8 mouse cellular contexts compared by ENCODE assay signal in the genomic region with DNA sequence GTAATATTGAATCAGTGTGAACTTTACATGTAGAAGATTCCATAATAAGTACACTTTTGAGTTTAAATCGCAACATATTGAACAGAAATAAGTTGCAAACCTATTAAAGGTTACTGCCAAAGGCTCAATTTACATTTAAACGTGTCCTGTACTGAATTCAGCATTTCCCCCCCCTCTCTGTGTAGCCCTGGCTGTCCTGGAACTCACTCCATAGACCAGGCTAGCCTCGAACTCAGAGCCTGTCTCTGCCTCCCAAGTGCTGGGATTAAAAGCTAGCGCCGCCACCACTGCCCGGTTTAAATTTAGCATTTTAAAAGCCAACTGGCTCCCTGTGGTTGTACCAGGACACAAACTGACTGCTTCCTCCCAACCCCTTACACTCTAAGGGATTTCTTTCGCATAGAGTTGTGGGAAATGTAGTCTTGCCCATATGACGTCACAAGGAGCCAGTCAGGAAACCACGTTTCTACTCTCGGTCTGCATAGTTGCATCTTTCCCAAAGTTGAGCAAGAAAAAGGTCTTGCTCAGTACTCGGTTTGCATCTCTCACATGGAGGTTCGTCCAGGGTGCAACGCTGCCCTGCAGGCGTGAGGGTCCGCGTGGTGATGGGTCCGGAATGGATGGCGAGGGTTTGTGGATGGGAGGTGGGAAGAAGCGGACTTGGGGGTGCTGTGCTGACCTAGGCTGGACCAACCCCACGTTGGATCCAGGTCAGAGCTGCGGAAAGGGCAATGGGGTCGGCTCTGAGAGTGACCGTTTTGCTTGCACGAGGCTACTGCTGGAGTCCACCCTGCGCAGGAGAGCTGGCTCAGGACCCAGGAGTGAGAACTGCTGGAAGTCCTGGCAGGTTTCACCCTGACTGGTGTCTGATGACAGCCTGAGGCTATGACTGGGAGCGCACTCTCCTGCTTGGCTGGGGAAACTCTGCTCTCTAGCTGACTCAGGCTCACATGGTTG. TPM values are rescaled to one million over a fixed set of nuclear protein-coding genes. Genes with fewer than 3 reads are reported as not detected.
A peak's percentile ranks its signal among the peaks of the same experiment; 100 is the strongest.
DNase-seq lines count a peak whose midpoint lies in the region; ATAC-seq lines count a peak whose summit lies in the region.

Gene Zfp493 (plus strand): TSS at position 429 of the 957 bp plus-strand sequence.

- peak; percentile 67 for DNase-seq in WW6 (ENCODE audit: low read depth, low spot score)
- peak; percentile 67 to 71 for DNase-seq in cerebellum, postnatal 25 days
- DNase-seq in gastrocnemius, adult 18-20 months (ENCODE audit: low spot score) = peak; percentile 87
- DNase-seq in left cerebral cortex, adult 11 months (ENCODE audit: low spot score) = peak; percentile 71
- DNase-seq in lung, postnatal 36 days = peak; percentile 92
- peak; percentile 83 for DNase-seq in retina, embryonic 14.5 days (ENCODE audit: low spot score)
- DNase-seq in thymus, postnatal 4 days = peak; percentile 55

- peak within 1 kb of the TSS; percentile 79 for H3K9ac ChIP-seq in hindbrain, embryonic 16.5 days (ENCODE audit: low read depth, low read length)

- H3K27ac ChIP-seq in hindbrain, embryonic 16.5 days (ENCODE audit: low read depth, low read length) = 0 out of 2 replicates have a peak within 1 kb of the TSS, but pooled peaks have one; percentile 56

- H3K4me1 ChIP-seq in hindbrain, embryonic 16.5 days (ENCODE audit: control insufficient read depth, insufficient read depth, low read depth, low read length) = peaks cover 4% of the 10 kb centered on the region

- no peaks in the 10 kb centered on the region for H3K36me3 ChIP-seq in hindbrain, embryonic 16.5 days (ENCODE audit: control insufficient read depth, insufficient read depth, low read length)

- no peaks in the 10 kb centered on the region for H3K27me3 ChIP-seq in hindbrain, embryonic 16.5 days (replicated peaks; ENCODE audit: control insufficient read depth, insufficient read depth, low read length)

- 9% methylated on average over 26 of the region's 26 CpGs for WGBS in hindbrain, embryonic 16.5 days

- H3K4me2 ChIP-seq in hindbrain, embryonic 16.5 days (ENCODE audit: low read length) = peak within 1 kb of the TSS; percentile 97

- ATAC-seq in hindbrain, embryonic 16.5 days = peak; percentile 99

- no peaks in the 10 kb centered on the region for H3K9me3 ChIP-seq in hindbrain, embryonic 16.5 days (ENCODE audit: control insufficient read depth, low read length)

- H3K4me3 ChIP-seq in hindbrain, embryonic 16.5 days (ENCODE audit: low read length) = peak within 1 kb of the TSS; percentile 70

RNA-seq across cellular contexts. Expression of gene Zfp493, which starts in this region (rescaled TPM):
- 1 to 10 TPM; 3.0 to 4.2 TPM for total RNA-seq in gastrocnemius, adult 18-20 months (2021)
- polyA plus RNA-seq in hindbrain, embryonic 16.5 days (2015; fragmentation: Nextera tagmentation; extraction: Ambion mirVana) = 3.2 and 3.3 TPM in 2 replicates

Comparison
In these comparisons a context has a peak if more than half of its experiments do, and no peak if none do; other contexts are left out.
1. Peak in every context shown above with its lines: DNase-seq, ATAC-seq, H3K4me3 ChIP-seq and H3K27ac ChIP-seq.